Mouse (Mus musculus): ENCODE measurements around the gene Aicda. TPM values are rescaled to one million over a fixed set of nuclear protein-coding genes. Genes with fewer than 3 reads are reported as not detected.

Aicda gene
- polyA plus RNA-seq, 1 experiment from 2014 or later = 0.14 TPM

DNA sequence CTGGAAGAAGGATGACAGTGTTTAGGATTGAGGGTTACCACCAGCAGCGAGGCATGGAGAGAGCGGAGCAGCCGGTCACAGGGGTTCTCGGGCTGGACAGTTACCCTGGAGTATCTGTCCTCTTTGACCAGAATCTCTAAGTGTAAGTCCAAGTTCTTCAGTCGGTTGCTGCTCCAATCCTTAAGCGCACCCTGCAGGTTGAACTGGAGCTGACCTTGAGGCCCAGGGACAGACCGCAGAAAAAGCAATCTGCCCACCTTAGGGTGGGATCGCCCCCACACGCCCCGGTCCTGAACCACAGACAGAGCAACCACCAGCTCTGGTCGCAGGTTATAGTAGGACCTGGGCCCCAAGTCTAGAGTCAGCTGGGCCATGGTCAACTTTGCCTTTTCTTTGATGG, 53.1 kb downstream of the Aicda start:
- H3K27ac ChIP-seq (replicated peaks) = no peak overlapping the region
- DNase-seq (ENCODE audit: low spot score) = no peak
- no peak overlapping the region for H3K4me3 ChIP-seq
- 96% methylated on average over 11 of the region's 11 CpGs for WGBS
- H3K9me3 ChIP-seq = no peaks in the 10 kb centered on the region
- no peaks in the 10 kb centered on the region for H3K36me3 ChIP-seq (replicated peaks)
- no peaks in the 10 kb centered on the region for H3K27me3 ChIP-seq (replicated peaks; ENCODE audit: low read depth, poor library complexity, severe bottlenecking)
- peaks cover 6% of the 10 kb centered on the region; the same call in 1 of the 2 replicates for H3K4me1 ChIP-seq

DNA sequence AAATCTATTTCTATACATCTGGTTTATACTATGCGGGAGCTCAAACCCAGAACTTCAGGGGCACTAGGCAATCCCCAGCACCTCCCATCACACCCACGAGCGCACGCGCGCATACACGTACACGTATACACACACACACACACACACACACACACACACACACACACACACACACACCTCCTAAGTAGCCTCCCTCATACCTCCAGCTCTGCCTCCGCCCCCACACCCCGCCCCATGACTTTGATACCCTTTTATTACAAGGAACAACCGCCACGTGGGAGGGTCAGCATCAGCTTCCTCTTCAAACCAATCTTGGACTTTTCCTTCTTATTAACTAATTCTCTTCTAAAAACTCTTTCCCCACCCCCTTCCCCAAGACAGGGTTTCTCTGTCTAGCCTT, 54.1 kb downstream of the Aicda start:
- H3K36me3 ChIP-seq (replicated peaks) = no peaks in the 10 kb centered on the region
- no peaks in the 10 kb centered on the region for H3K9me3 ChIP-seq
- WGBS = 92% methylated on average over 12 of the region's 12 CpGs
- H3K27me3 ChIP-seq (replicated peaks; ENCODE audit: low read depth, poor library complexity, severe bottlenecking) = no peaks in the 10 kb centered on the region
- peaks cover 3% of the 10 kb centered on the region; the same call in 1 of the 2 replicates for H3K4me1 ChIP-seq
- H3K4me3 ChIP-seq = no peak overlapping the region
- DNase-seq (ENCODE audit: low spot score) = no peak
- no peak overlapping the region for H3K27ac ChIP-seq (replicated peaks)

DNA sequence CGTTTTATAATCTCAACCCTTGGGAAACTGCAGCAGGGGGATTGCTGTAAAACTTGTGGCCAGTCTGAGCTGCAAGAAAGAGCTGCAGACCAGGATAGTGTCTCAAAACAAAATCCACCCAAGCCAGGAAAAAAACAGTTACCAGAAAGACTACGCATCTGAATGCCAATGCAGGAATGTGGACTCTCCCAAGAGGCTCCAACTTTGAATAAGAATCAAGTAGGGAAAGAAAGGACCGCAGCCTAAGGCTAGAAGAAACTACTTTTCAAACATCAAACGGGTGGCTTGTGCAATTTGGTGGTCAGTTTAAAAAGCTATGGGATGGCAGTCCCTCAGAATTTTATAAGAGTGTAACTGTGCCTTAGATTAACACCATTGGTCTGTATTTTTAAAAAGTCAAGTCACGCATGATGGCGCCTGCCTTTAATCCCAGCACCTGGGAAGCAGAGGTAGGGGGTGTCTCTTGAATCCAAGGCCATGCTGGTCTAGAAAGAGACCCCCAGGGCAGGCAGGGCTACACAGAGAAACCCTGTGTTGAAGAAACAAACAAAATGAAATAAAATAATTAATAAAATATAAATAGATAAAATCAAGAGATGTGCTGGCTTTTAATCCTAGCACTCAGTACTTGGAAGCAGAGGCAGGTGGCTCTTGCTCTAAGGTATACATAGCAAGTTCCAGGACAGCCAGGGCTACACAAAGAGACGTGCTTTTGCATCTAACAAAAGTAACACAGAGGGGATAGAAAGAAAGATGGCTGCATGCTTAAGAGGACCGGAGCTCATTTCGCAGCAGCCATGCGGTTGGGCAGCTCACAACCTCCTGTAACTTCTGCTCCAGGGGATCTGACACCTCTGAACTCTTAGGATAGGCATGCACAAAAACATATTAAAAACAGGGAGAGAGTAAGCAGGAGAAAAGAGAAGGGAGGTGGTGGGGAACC, 55.1 kb downstream of the Aicda start:
- H3K36me3 ChIP-seq (replicated peaks) = no peaks in the 10 kb centered on the region
- H3K9me3 ChIP-seq = no peaks in the 10 kb centered on the region
- no peak for DNase-seq (ENCODE audit: low spot score)
- no peak overlapping the region for H3K4me3 ChIP-seq
- no peaks in the 10 kb centered on the region for H3K27me3 ChIP-seq (replicated peaks; ENCODE audit: low read depth, poor library complexity, severe bottlenecking)
- H3K4me1 ChIP-seq = 0 out of 2 replicates have a peak, but pooled peaks cover 3% of the 10 kb centered on the region
- no peak overlapping the region for H3K27ac ChIP-seq (replicated peaks)
- 81% methylated on average over 10 of the region's 10 CpGs for WGBS

- Histone ChIP-seq H3K27ac (replicated peaks) (no peak overlapping the region), H3K4me3 (no peak overlapping the region), H3K9me3 (no peaks in the 10 kb centered on the region), H3K4me1 (0 out of 2 replicates have a peak, but pooled peaks cover 3% of the 10 kb centered on the region), H3K36me3 (replicated peaks) (no peaks in the 10 kb centered on the region), H3K27me3 (replicated peaks; ENCODE audit: low read depth, poor library complexity, severe bottlenecking) (no peaks in the 10 kb centered on the region)
- no peak for DNase-seq (ENCODE audit: low spot score)
- 78% methylated on average over 9 of the region's 9 CpGs for WGBS
These were observed 55.8 kb downstream of the Aicda start for GRCm38 (mm10) chr6:122609377-122609728.

- Histone ChIP-seq H3K4me1 (0 out of 2 replicates have a peak, but pooled peaks cover 3% of the 10 kb centered on the region), H3K27me3 (replicated peaks; ENCODE audit: low read depth, poor library complexity, severe bottlenecking) (no peaks in the 10 kb centered on the region), H3K27ac (replicated peaks) (no peak within 1 kb of the TSS), H3K4me3 (no peak within 1 kb of the TSS), H3K36me3 (replicated peaks) (no peaks in the 10 kb centered on the region), H3K9me3 (no peaks in the 10 kb centered on the region)
- DNase-seq (ENCODE audit: low spot score) = no peak
- 61% methylated on average over 14 of the region's 14 CpGs for WGBS
These were observed 56.2 kb downstream of the Aicda start, which contains the start of gene Gdf3 for GRCm38 (mm10) chr6:122609771-122610170. TSS of gene Gdf3 (minus strand) at chr6:122610087.

DNA sequence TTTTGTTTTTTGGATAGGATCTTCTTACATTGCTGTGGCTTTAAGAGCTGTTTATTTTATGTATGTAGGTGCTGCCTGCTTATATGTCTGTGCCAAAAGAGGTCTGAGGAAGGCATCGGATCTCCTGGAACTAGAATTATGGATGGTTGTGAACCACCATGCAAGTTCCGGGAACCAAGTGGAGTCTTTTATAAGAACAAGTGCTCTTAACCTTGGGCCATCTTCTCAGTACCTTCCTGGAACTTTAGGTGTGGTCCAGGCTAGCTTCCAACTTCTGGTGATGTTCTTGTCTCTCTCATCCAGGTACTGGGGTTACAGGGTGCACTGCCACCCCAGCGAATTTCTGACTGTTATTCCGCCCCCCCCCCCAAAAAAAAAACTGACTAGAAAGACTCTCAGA, 58.8 kb downstream of the Aicda start:
- no peak overlapping the region for H3K4me3 ChIP-seq
- H3K36me3 ChIP-seq (replicated peaks) = no peaks in the 10 kb centered on the region
- H3K27ac ChIP-seq (replicated peaks) = no peak overlapping the region
- no peak for DNase-seq (ENCODE audit: low spot score)
- H3K4me1 ChIP-seq = 0 out of 2 replicates have a peak, but pooled peaks cover 3% of the 10 kb centered on the region
- WGBS = 87% methylated on average over 4 of the region's 4 CpGs
- no peaks in the 10 kb centered on the region for H3K27me3 ChIP-seq (replicated peaks; ENCODE audit: low read depth, poor library complexity, severe bottlenecking)
- no peaks in the 10 kb centered on the region for H3K9me3 ChIP-seq

Other genes starting within 250 kb of the Aicda start
- gene M6pr, start 245.1 kb upstream of the Aicda start, polyA plus RNA-seq (2016; fragmentation: Nextera tagmentation; extraction: Ambion mirVana) = 80.4 and 85.2 TPM in 2 replicates
- 28.9 and 29.5 TPM in 2 replicates for gene Phc1, start 213.2 kb upstream of the Aicda start, polyA plus RNA-seq (2016; fragmentation: Nextera tagmentation; extraction: Ambion mirVana)
- 35.9 and 40.3 TPM in 2 replicates for gene Rimklb, start 55.0 kb upstream of the Aicda start, polyA plus RNA-seq (2016; fragmentation: Nextera tagmentation; extraction: Ambion mirVana)
- 0.59 and 0.62 TPM in 2 replicates for gene Mfap5, start 48.0 kb upstream of the Aicda start, polyA plus RNA-seq (2016; fragmentation: Nextera tagmentation; extraction: Ambion mirVana)
- 0.89 and 0.96 TPM in 2 replicates for gene Apobec1, start 48.6 kb downstream of the Aicda start, polyA plus RNA-seq (2016; fragmentation: Nextera tagmentation; extraction: Ambion mirVana)
- 0.06 TPM in 1 of 2 replicates, not detected in the other for gene Gdf3, start 56.3 kb downstream of the Aicda start, polyA plus RNA-seq (2016; fragmentation: Nextera tagmentation; extraction: Ambion mirVana)
- gene Dppa3, start 72.6 kb downstream of the Aicda start, polyA plus RNA-seq (2016; fragmentation: Nextera tagmentation; extraction: Ambion mirVana) = not detected in 2 replicates
- 0.26 TPM in 1 of 2 replicates, not detected in the other for gene Nanog, start 153.7 kb downstream of the Aicda start, polyA plus RNA-seq (2016; fragmentation: Nextera tagmentation; extraction: Ambion mirVana)
- 55.4 and 68.4 TPM in 2 replicates for gene Slc2a3, start 247.8 kb downstream of the Aicda start, polyA plus RNA-seq (2016; fragmentation: Nextera tagmentation; extraction: Ambion mirVana)

Data from embryonic facial prominence, embryonic 10.5 days (tissue).